Comparison of ENCODE assay signal across 10 mouse cellular contexts in genomic region chr5:51039713-51040178, GRCm38 (mm10).
DNase-seq lines count a peak whose midpoint lies in the region; ATAC-seq lines count a peak whose summit lies in the region.
"Had no signal": no experiment of that assay in that cellular context is flagged by ENCODE, and none has a peak within 500 bp of the region (broad histone marks: within the 10 kb centered on the region; RNA-seq: fewer than 3 reads in every experiment).

No protein-coding gene starts in this region.

- no peaks in the 10 kb centered on the region for H3K36me3 ChIP-seq in heart, embryonic 10.5 days
- no peaks in the 10 kb centered on the region for H3K36me3 ChIP-seq in forebrain, embryonic 15.5 days
- no peaks in the 10 kb centered on the region for H3K36me3 ChIP-seq in forebrain, embryonic 10.5 days (replicated peaks)
- H3K36me3 ChIP-seq: G1E had no signal

- no peak overlapping the region for H3K4me2 ChIP-seq in forebrain, embryonic 15.5 days (replicated peaks)

- peak; percentile 6 for DNase-seq in heart, adult 8-10 months (ENCODE audit: low spot score)
- no peak for DNase-seq in heart, embryonic 10.5 days (ENCODE audit: low spot score)
- DNase-seq in cerebellum, adult 9-11 months = peak; percentile 7
- DNase-seq in kidney, adult 9 months = peak; percentile 80
- peak; percentile 12 to 24 for DNase-seq in lung, postnatal 4 days
- DNase-seq in forebrain, embryonic 10.5 days (ENCODE audit: extremely low spot score, low spot score) = no peak
- DNase-seq: thymus, postnatal 4 days had no signal

- no peak overlapping the region for H3K9ac ChIP-seq in forebrain, embryonic 15.5 days (replicated peaks)

- H3K4me3 ChIP-seq in heart, embryonic 10.5 days = no peak overlapping the region
- no peak overlapping the region for H3K4me3 ChIP-seq in forebrain, embryonic 15.5 days
- H3K4me3 ChIP-seq in forebrain, embryonic 10.5 days = no peak overlapping the region

- H3K27me3 ChIP-seq in heart, embryonic 10.5 days (ENCODE audit: insufficient read depth, poor library complexity, severe bottlenecking) = no peaks in the 10 kb centered on the region
- H3K27me3 ChIP-seq in forebrain, embryonic 15.5 days = no peaks in the 10 kb centered on the region
- no peaks in the 10 kb centered on the region for H3K27me3 ChIP-seq in forebrain, embryonic 10.5 days (ENCODE audit: poor library complexity, severe bottlenecking)

- H3K4me1 ChIP-seq in heart, embryonic 10.5 days = peaks cover 3% of the 10 kb centered on the region; the same call in 1 of the 2 replicates
- no peaks in the 10 kb centered on the region for H3K4me1 ChIP-seq in forebrain, embryonic 15.5 days
- no peaks in the 10 kb centered on the region for H3K4me1 ChIP-seq in forebrain, embryonic 10.5 days

- no peak overlapping the region for H3K27ac ChIP-seq in heart, embryonic 10.5 days
- H3K27ac ChIP-seq in forebrain, embryonic 15.5 days (replicated peaks) = no peak overlapping the region
- no peak overlapping the region for H3K27ac ChIP-seq in forebrain, embryonic 10.5 days

- no peak for ATAC-seq in inflammation-experienced regulatory T-cells, adult 6 months
- no peak for ATAC-seq in forebrain, embryonic 15.5 days (replicated peaks)

- 79% methylated on average over 5 of the region's 5 CpGs for WGBS in heart, embryonic 10.5 days
- WGBS in forebrain, embryonic 15.5 days = 82% methylated on average over 5 of the region's 5 CpGs
- WGBS in forebrain, embryonic 10.5 days = 87% methylated on average over 5 of the region's 5 CpGs

- H3K9me3 ChIP-seq in heart, embryonic 10.5 days = no peaks in the 10 kb centered on the region
- no peaks in the 10 kb centered on the region for H3K9me3 ChIP-seq in forebrain, embryonic 15.5 days
- H3K9me3 ChIP-seq in forebrain, embryonic 10.5 days = no peaks in the 10 kb centered on the region

Comparison
In these comparisons a context has a peak if more than half of its experiments do, and no peak if none do; other contexts are left out.
1. DNase-seq: peak in heart, adult 8-10 months (single experiment), cerebellum, adult 9-11 months (single experiment), kidney, adult 9 months (single experiment) and lung, postnatal 4 days (2 of 2); none in heart, embryonic 10.5 days (single experiment) and forebrain, embryonic 10.5 days (single experiment).